Mouse (Mus musculus): ENCODE data around the gene Slc5a11.

- TF ChIP-seq CTCF (IDR thresholded peaks at IDR 0.05; ENCODE audit: insufficient read depth, low read length) (no peak), POLR2A (IDR thresholded peaks at IDR 0.05; ENCODE audit: borderline replicate concordance, extremely low read depth, low read depth, low read length) (no peak)
These were observed 36.8 kb downstream of the Slc5a11 start for GRCm38 (mm10) chr7:123251343-123251742.

Data from lung, adult 2 months (tissue).